Mouse (Mus musculus): ENCODE results near the gene Lhx2. TPM values are rescaled to one million over a fixed set of nuclear protein-coding genes. Genes with fewer than 3 reads are reported as not detected.

Lhx2 gene
- polyA plus RNA-seq, 1 experiment from 2014 or later, result 19.6 TPM

DNA sequence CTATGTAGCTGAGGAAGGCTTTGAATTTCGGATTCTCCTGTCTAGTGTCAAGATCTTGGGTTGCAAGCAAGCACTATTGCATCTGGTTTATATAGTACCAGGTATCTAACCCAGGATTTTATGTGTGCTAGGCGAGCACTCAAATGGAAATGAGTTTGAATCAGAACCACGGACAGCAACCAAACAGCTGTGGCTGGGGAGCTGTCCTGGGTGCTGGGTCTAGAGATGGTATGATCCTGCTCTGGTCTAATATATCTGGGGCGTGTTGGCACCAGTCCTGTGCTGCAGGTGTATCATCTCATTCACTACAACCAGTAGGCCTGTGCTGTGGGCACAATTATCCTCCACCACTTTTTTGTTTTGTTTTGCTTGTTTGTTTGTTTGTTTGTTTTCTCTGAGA, 78.9 kb downstream of the Lhx2 start:
- Histone ChIP-seq H3K27ac (replicated peaks) (no peak overlapping the region), H3K9me3 (replicated peaks) (no peaks in the 10 kb centered on the region), H3K4me3 (replicated peaks) (no peak overlapping the region), H3K4me1 (no peaks in the 10 kb centered on the region), H3K27me3 (no peaks in the 10 kb centered on the region), H3K9ac (no peak overlapping the region), H3K4me2 (replicated peaks) (no peak overlapping the region), H3K36me3 (no peaks in the 10 kb centered on the region)
- ATAC-seq (ENCODE audit: insufficient number of reproducible peaks, low FRiP score, low TSS enrichment, low read depth), result no peak
- 15% methylated on average over 4 of the region's 4 CpGs for WGBS

Other genes starting within 250 kb of the Lhx2 start
- 15.8 and 16.4 TPM in 2 replicates for gene Dennd1a, start 51.9 kb upstream of the Lhx2 start, polyA plus RNA-seq (2015; fragmentation: Nextera tagmentation; extraction: Ambion mirVana)
- 92.8 and 95.3 TPM in 2 replicates for gene Nek6, start 172.4 kb downstream of the Lhx2 start, polyA plus RNA-seq (2015; fragmentation: Nextera tagmentation; extraction: Ambion mirVana)

Data from embryonic facial prominence, embryonic 15.5 days (tissue).